ENCODE assay signal across 12 mouse cellular contexts in the genomic region with DNA sequence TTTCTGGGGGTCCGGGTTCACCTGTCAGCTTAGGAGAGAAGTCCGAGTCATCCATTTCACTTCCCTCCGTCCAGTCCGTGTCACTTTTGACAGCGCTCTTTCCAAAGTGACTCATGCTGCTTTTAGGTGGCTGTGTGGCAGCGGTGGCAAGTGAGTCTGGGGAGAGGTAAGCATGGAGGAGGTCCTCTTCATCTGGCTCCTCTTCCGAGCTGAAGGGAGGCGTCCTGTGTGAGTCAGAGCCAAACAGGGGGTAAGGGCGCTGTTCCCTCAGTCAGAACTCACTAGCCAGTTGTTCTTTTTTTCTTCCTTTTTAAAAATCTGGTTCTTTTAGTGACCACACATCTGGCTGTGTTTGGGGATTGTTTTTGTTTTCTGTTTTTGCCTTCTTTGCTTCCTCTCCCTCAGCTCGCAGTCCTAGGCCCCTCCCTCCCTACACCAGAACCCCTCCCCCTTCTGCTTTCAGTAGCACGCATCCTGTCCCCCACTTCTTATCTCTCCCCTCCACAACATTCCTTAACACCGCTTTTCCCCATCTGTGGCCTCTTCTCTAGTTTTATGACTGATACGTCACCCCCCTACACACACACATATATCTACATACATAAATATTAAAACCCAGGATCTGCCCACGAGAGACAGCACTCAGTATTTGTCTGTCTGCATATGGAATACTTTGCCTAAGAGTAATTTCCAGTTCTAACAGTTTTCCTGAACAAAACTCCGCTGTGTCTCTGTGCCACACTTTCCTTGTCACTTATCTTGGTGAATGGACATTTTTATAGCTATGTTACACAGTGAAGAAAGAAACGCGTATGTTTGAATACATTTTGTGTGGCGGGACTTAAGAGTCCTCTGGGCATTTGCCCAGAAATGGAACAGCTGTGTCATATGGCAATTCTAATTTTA. TPM values are rescaled to one million over a fixed set of nuclear protein-coding genes. Genes with fewer than 3 reads are reported as not detected.
A peak's percentile ranks its signal among the peaks of the same experiment; 100 is the strongest.
DNase-seq lines count a peak whose midpoint lies in the region; ATAC-seq lines count a peak whose summit lies in the region.
"Had no signal": no experiment of that assay in that cellular context is flagged by ENCODE, and none has a peak within 500 bp of the region (broad histone marks: within the 10 kb centered on the region; RNA-seq: fewer than 3 reads in every experiment).

No protein-coding gene starts in this region.

- H3K4me1 ChIP-seq in heart, embryonic 10.5 days, result peaks cover 7% of the 10 kb centered on the region; the same call in 1 of the 2 replicates
- H3K4me1 ChIP-seq in liver, embryonic 15.5 days (replicated peaks), result peaks cover 30% of the 10 kb centered on the region
- H3K4me1 ChIP-seq in forebrain, embryonic 16.5 days (replicated peaks; ENCODE audit: control insufficient read depth, insufficient read depth, low read length), result no peaks in the 10 kb centered on the region
- H3K4me1 ChIP-seq: midbrain, embryonic 10.5 days had no signal

- ATAC-seq in liver, embryonic 15.5 days (ENCODE audit: insufficient read depth), result peak; percentile 89
- no peak for ATAC-seq in forebrain, embryonic 16.5 days

- no peaks in the 10 kb centered on the region for H3K9me3 ChIP-seq in heart, embryonic 10.5 days
- H3K9me3 ChIP-seq in liver, embryonic 15.5 days (replicated peaks), result no peaks in the 10 kb centered on the region
- H3K9me3 ChIP-seq in forebrain, embryonic 16.5 days (ENCODE audit: control insufficient read depth, low read length), result no peaks in the 10 kb centered on the region
- H3K9me3 ChIP-seq: midbrain, embryonic 10.5 days had no signal

- H3K4me3 ChIP-seq in heart, embryonic 10.5 days, result no peak overlapping the region
- peak overlapping the region; percentile 32 for H3K4me3 ChIP-seq in liver, embryonic 15.5 days (replicated peaks)
- no peak overlapping the region for H3K4me3 ChIP-seq in forebrain, embryonic 16.5 days (replicated peaks; ENCODE audit: low read length)
- H3K4me3 ChIP-seq: midbrain, embryonic 10.5 days had no signal

- H3K4me2 ChIP-seq in liver, embryonic 15.5 days, result peak overlapping the region; percentile 50
- H3K4me2 ChIP-seq in forebrain, embryonic 16.5 days (ENCODE audit: low read length), result no peak overlapping the region
- H3K4me2 ChIP-seq: hindbrain, embryonic 14.5 days had no signal

- intact Hi-C loops in gastrocnemius, postnatal 14 days (cut with DNase I; ENCODE audit: low total_unique reads), result no loop called here

- peak overlapping the region; percentile 3; the same call in 1 of the 2 replicates for H3K9ac ChIP-seq in liver, embryonic 15.5 days
- no peak overlapping the region for H3K9ac ChIP-seq in forebrain, embryonic 16.5 days (replicated peaks; ENCODE audit: low read depth, low read length)
- H3K9ac ChIP-seq: hindbrain, embryonic 14.5 days had no signal

- peaks cover 84% of the 10 kb centered on the region for H3K36me3 ChIP-seq in heart, embryonic 10.5 days
- H3K36me3 ChIP-seq in liver, embryonic 15.5 days (replicated peaks), result no peaks in the 10 kb centered on the region
- H3K36me3 ChIP-seq in forebrain, embryonic 16.5 days (ENCODE audit: control insufficient read depth, insufficient read depth), result peaks cover 42% of the 10 kb centered on the region

- DNase-seq in heart, embryonic 10.5 days (ENCODE audit: low spot score), result peak; percentile 77
- no peak for DNase-seq in heart, adult 18-20 months
- DNase-seq in kidney, postnatal 4 days, result peak; percentile 27 to 38
- DNase-seq in kidney, postnatal 36 days, result no peak
- DNase-seq in c-Kit-positive CD71-positive TER-119-negative erythroid progenitor cells, embryonic 14.5 days (ENCODE audit: low read depth), result peak; percentile 62
- no peak for DNase-seq in gastrocnemius, postnatal 14 days
- DNase-seq: cerebellum, adult 11 months; retina, postnatal 1 day had no signal

- H3K27me3 ChIP-seq in heart, embryonic 10.5 days (ENCODE audit: insufficient read depth, poor library complexity, severe bottlenecking), result no peaks in the 10 kb centered on the region
- H3K27me3 ChIP-seq in liver, embryonic 15.5 days, result no peaks in the 10 kb centered on the region
- H3K27me3 ChIP-seq in forebrain, embryonic 16.5 days (replicated peaks; ENCODE audit: control insufficient read depth, insufficient read depth, low read length), result no peaks in the 10 kb centered on the region

- 0 out of 2 replicates have a peak overlapping the region, but pooled peaks have one; percentile 16 for H3K27ac ChIP-seq in heart, embryonic 10.5 days
- H3K27ac ChIP-seq in liver, embryonic 15.5 days (replicated peaks), result peak overlapping the region; percentile 74
- H3K27ac ChIP-seq in forebrain, embryonic 16.5 days (ENCODE audit: low read length), result no peak overlapping the region
- H3K27ac ChIP-seq: hindbrain, embryonic 14.5 days; midbrain, embryonic 10.5 days had no signal

- 68% methylated on average over 18 of the region's 18 CpGs for WGBS in heart, embryonic 10.5 days
- 50% methylated on average over 18 of the region's 18 CpGs for WGBS in liver, embryonic 15.5 days (ENCODE audit: insufficient replicate concordance)
- WGBS in forebrain, embryonic 16.5 days, result 84% methylated on average over 18 of the region's 18 CpGs

RNA-seq across cellular contexts. Expression of gene Dzip1, which starts 41.7 kb away (rescaled TPM):
- polyA plus RNA-seq in heart, embryonic 10.5 days (2016; fragmentation: Nextera tagmentation; extraction: Ambion mirVana), result 8.8 and 15.3 TPM in 2 replicates
- total RNA-seq in heart, adult 18-20 months (2021), result 1 to 10 TPM; 2.1 to 3.3 TPM
- polyA plus RNA-seq in liver, embryonic 15.5 days (2015; fragmentation: Nextera tagmentation; extraction: Ambion mirVana), result 1.6 and 1.9 TPM in 2 replicates
- polyA plus RNA-seq in forebrain, embryonic 16.5 days (2015; fragmentation: Nextera tagmentation; extraction: Ambion mirVana), result 42.3 and 46.7 TPM in 2 replicates
- total RNA-seq in gastrocnemius, postnatal 14 days (2021), result 1 to 10 TPM; 3.0 to 4.3 TPM

RNA-seq across cellular contexts. Expression of gene Dnajc3, which starts 54.2 kb away (rescaled TPM):
- 38.0 and 44.3 TPM in 2 replicates for polyA plus RNA-seq in heart, embryonic 10.5 days (2016; fragmentation: Nextera tagmentation; extraction: Ambion mirVana)
- 10 to 100 TPM; 30.8 to 32.8 TPM for total RNA-seq in heart, adult 18-20 months (2021)
- polyA plus RNA-seq in liver, embryonic 15.5 days (2015; fragmentation: Nextera tagmentation; extraction: Ambion mirVana), result 29.7 and 32.4 TPM in 2 replicates
- polyA plus RNA-seq in forebrain, embryonic 16.5 days (2015; fragmentation: Nextera tagmentation; extraction: Ambion mirVana), result 19.4 and 23.5 TPM in 2 replicates
- total RNA-seq in gastrocnemius, postnatal 14 days (2021), result 10 to 100 TPM; 19.3 to 22.0 TPM

Comparison
In these comparisons a context has a peak if more than half of its experiments do, and no peak if none do; other contexts are left out.
1. DNase-seq: peak in heart, embryonic 10.5 days (single experiment), kidney, postnatal 4 days (2 of 2) and c-Kit-positive CD71-positive TER-119-negative erythroid progenitor cells, embryonic 14.5 days (single experiment); none in heart, adult 18-20 months (0 of 2), kidney, postnatal 36 days (0 of 2) and gastrocnemius, postnatal 14 days (single experiment).